Mouse (Mus musculus): ENCODE data around the gene Zranb3. TPM values are rescaled to one million over a fixed set of nuclear protein-coding genes. Genes with fewer than 3 reads are reported as not detected.
"Not testable (repeated sequence)": the region's sequence is repeated elsewhere in the genome, so short reads cannot be mapped to it uniquely, and the experiment has no call there.

Zranb3 gene
- polyA plus RNA-seq, 1 experiment from 2014 or later: 10.4 TPM

GRCm38 (mm10) chr1:128031524-128031923, 71.3 kb downstream of the Zranb3 start:
- Histone ChIP-seq H3K4me3 (ENCODE audit: low read length) (no peak overlapping the region), H3K9me3 (ENCODE audit: low read length) (no peaks in the 10 kb centered on the region), H3K27me3 (ENCODE audit: insufficient read depth, low read length) (no peaks in the 10 kb centered on the region), H3K9ac (replicated peaks; ENCODE audit: low read length) (no peak overlapping the region), H3K27ac (ENCODE audit: low read length) (no peak overlapping the region), H3K36me3 (ENCODE audit: insufficient read depth, low read length) (no peaks in the 10 kb centered on the region), H3K4me2 (replicated peaks; ENCODE audit: low read depth, low read length) (no peak overlapping the region), H3K4me1 (ENCODE audit: insufficient read depth, low read length) (no peaks in the 10 kb centered on the region)
- 89% methylated on average over 2 of the region's 2 CpGs for WGBS
- ATAC-seq (ENCODE audit: low FRiP score, low TSS enrichment): no peak

DNA sequence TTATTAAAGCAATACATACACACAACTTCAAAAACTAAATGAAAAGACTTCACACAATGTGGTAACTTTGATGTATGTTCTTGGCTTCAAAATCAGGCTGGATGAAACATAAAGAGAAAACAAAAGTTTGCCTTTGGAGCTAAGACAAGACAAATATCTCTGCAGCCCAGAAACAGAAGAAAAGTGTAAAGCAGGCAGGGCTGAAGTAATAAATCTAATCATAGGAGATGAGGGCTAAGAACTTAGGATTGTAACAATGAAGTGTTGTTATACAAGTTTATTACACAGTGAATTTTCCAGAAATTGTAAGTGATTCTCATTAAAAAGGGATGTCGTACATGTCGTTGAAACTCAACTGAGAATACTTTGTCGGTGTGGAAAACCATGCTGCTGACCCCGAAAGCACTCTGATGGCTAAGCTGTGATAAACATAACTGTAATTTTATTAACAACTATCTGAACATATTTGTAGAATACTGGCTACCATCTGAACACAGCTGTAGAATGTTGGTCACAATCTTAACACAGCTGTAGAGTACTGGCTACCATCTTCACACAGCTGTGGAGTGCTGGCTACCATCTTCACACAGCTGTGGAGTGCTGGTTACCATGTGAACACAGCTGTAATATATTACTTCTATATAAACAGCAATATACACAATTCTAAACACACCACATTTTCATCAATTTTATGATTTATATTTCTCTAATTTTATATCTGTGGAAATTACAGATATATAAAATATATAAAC, 78.3 kb downstream of the Zranb3 start:
- peak; percentile 89 for ATAC-seq (ENCODE audit: low FRiP score, low TSS enrichment)
- WGBS: 81% methylated on average over 4 of the region's 4 CpGs
- Histone ChIP-seq H3K9me3 (ENCODE audit: low read length) (no peaks in the 10 kb centered on the region), H3K9ac (replicated peaks; ENCODE audit: low read length) (no peak overlapping the region), H3K4me3 (ENCODE audit: low read length) (no peak overlapping the region), H3K4me1 (ENCODE audit: insufficient read depth, low read length) (no peaks in the 10 kb centered on the region), H3K27ac (ENCODE audit: low read length) (0 out of 2 replicates have a peak overlapping the region, but pooled peaks have one; percentile 58), H3K27me3 (ENCODE audit: insufficient read depth, low read length) (no peaks in the 10 kb centered on the region), H3K36me3 (ENCODE audit: insufficient read depth, low read length) (no peaks in the 10 kb centered on the region), H3K4me2 (replicated peaks; ENCODE audit: low read depth, low read length) (no peak overlapping the region)

GRCm38 (mm10) chr1:128020001-128020770, 82.7 kb downstream of the Zranb3 start:
- Histone ChIP-seq H3K9me3 (ENCODE audit: low read length) (no peaks in the 10 kb centered on the region), H3K36me3 (ENCODE audit: insufficient read depth, low read length) (no peaks in the 10 kb centered on the region), H3K27ac (ENCODE audit: low read length) (no peak overlapping the region), H3K4me2 (replicated peaks; ENCODE audit: low read depth, low read length) (no peak overlapping the region), H3K4me3 (ENCODE audit: low read length) (no peak overlapping the region), H3K4me1 (ENCODE audit: insufficient read depth, low read length) (no peaks in the 10 kb centered on the region), H3K27me3 (ENCODE audit: insufficient read depth, low read length) (no peaks in the 10 kb centered on the region), H3K9ac (replicated peaks; ENCODE audit: low read length) (no peak overlapping the region)
- WGBS: 65% methylated on average over 2 of the region's 2 CpGs
- no peak for ATAC-seq (ENCODE audit: low FRiP score, low TSS enrichment)

- H3K4me3 ChIP-seq (ENCODE audit: low read length): no peak overlapping the region
- no peak for ATAC-seq (ENCODE audit: low FRiP score, low TSS enrichment)
- no peak overlapping the region for H3K4me2 ChIP-seq (replicated peaks; ENCODE audit: low read depth, low read length)
- H3K9me3 ChIP-seq (ENCODE audit: low read length): no peaks in the 10 kb centered on the region
- no peaks in the 10 kb centered on the region for H3K36me3 ChIP-seq (ENCODE audit: insufficient read depth, low read length)
- H3K4me1 ChIP-seq (ENCODE audit: insufficient read depth, low read length): no peaks in the 10 kb centered on the region
- H3K27ac ChIP-seq (ENCODE audit: low read length): no peak overlapping the region
- H3K9ac ChIP-seq (replicated peaks; ENCODE audit: low read length): no peak overlapping the region
- no peaks in the 10 kb centered on the region for H3K27me3 ChIP-seq (ENCODE audit: insufficient read depth, low read length)
- WGBS: 88% methylated on average over 6 of the region's 6 CpGs
Measured at GRCm38 (mm10) chr1:128016035-128016492, 86.8 kb downstream of the Zranb3 start.

GRCm38 (mm10) chr1:128013698-128014386, 89.0 kb downstream of the Zranb3 start:
- no peak overlapping the region for H3K9ac ChIP-seq (replicated peaks; ENCODE audit: low read length)
- no peak for ATAC-seq (ENCODE audit: low FRiP score, low TSS enrichment)
- H3K27me3 ChIP-seq (ENCODE audit: insufficient read depth, low read length): no peaks in the 10 kb centered on the region
- 82% methylated on average over 4 of the region's 4 CpGs for WGBS
- H3K4me1 ChIP-seq (ENCODE audit: insufficient read depth, low read length): no peaks in the 10 kb centered on the region
- no peak overlapping the region for H3K27ac ChIP-seq (ENCODE audit: low read length)
- no peak overlapping the region for H3K4me3 ChIP-seq (ENCODE audit: low read length)
- no peak overlapping the region for H3K4me2 ChIP-seq (replicated peaks; ENCODE audit: low read depth, low read length)
- no peaks in the 10 kb centered on the region for H3K36me3 ChIP-seq (ENCODE audit: insufficient read depth, low read length)
- no peaks in the 10 kb centered on the region for H3K9me3 ChIP-seq (ENCODE audit: low read length)

DNA sequence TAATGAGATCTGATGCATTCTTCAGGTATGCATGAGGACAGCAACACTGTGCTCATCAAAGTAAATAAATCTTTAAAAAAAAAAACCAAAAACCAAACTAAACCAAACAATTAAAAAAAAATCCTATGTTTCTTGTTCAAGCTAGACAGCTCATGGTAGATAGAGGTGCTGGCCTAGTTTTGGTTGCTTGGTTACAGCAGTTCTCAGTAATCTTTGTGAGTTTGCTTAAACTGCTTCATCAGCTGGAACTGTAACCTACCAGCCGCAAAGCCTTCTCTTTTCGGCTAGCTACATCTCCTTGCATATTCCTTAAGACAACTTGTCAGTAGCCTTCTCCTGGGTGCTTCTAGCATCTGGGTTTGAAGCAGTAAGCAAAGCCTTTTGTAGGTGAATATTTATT, 93.1 kb downstream of the Zranb3 start:
- Histone ChIP-seq H3K27ac (ENCODE audit: low read length) (no peak overlapping the region), H3K9me3 (ENCODE audit: low read length) (no peaks in the 10 kb centered on the region), H3K4me3 (ENCODE audit: low read length) (no peak overlapping the region), H3K36me3 (ENCODE audit: insufficient read depth, low read length) (no peaks in the 10 kb centered on the region), H3K9ac (replicated peaks; ENCODE audit: low read length) (no peak overlapping the region), H3K4me1 (ENCODE audit: insufficient read depth, low read length) (no peaks in the 10 kb centered on the region), H3K4me2 (replicated peaks; ENCODE audit: low read depth, low read length) (no peak overlapping the region), H3K27me3 (ENCODE audit: insufficient read depth, low read length) (no peaks in the 10 kb centered on the region)
- no peak for ATAC-seq (ENCODE audit: low FRiP score, low TSS enrichment)
- 95% methylated on average over 2 of the region's 2 CpGs for WGBS

DNA sequence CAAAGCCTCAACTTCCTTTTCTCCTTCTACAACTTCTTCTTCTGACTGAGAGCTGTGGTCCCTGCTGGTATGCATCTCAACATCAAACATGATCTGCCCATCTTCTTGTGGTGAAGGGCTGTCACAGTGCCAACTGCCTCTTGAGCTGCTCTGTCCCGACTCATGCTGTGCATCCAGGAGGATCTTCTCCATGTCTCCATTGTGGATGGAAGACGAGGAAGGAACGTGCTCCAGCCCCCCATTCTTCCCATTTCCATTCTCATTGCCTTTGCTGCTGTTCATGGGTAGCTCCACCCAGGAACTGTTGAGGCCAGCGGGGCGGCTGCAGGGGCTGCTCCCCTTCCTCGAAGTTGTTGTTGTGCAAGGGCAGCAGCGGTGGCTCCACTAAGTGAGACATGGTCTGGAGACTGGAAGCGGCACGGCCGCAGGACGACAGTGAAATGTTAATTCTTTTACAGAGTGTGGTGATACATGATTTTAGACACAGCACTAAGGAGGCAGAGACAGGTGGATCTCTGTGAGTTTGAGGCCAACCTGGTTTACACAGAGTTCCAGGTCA, 96.7 kb downstream of the Zranb3 start:
- not testable (repeated sequence) for ATAC-seq (ENCODE audit: low FRiP score, low TSS enrichment); H3K9ac ChIP-seq (replicated peaks; ENCODE audit: low read length)
- 89% methylated on average over 11 of the region's 11 CpGs for WGBS

GRCm38 (mm10) chr1:128004371-128004720, 98.5 kb downstream of the Zranb3 start:
- WGBS: 92% methylated on average over 2 of the region's 2 CpGs
- Histone ChIP-seq H3K4me2 (replicated peaks; ENCODE audit: low read depth, low read length) (no peak overlapping the region), H3K4me1 (ENCODE audit: insufficient read depth, low read length) (no peaks in the 10 kb centered on the region), H3K4me3 (ENCODE audit: low read length) (no peak overlapping the region), H3K27me3 (ENCODE audit: insufficient read depth, low read length) (no peaks in the 10 kb centered on the region), H3K9ac (replicated peaks; ENCODE audit: low read length) (no peak overlapping the region), H3K9me3 (ENCODE audit: low read length) (no peaks in the 10 kb centered on the region), H3K27ac (ENCODE audit: low read length) (no peak overlapping the region), H3K36me3 (ENCODE audit: insufficient read depth, low read length) (no peaks in the 10 kb centered on the region)
- no peak for ATAC-seq (ENCODE audit: low FRiP score, low TSS enrichment)

More for the DNA sequence above, 96.7 kb downstream of the Zranb3 start:
- H3K4me3 ChIP-seq (ENCODE audit: low read length); H3K4me2 ChIP-seq (replicated peaks; ENCODE audit: low read depth, low read length); H3K27me3 ChIP-seq (ENCODE audit: insufficient read depth, low read length); H3K9me3 ChIP-seq (ENCODE audit: low read length); H3K4me1 ChIP-seq (ENCODE audit: insufficient read depth, low read length); H3K27ac ChIP-seq (ENCODE audit: low read length); H3K36me3 ChIP-seq (ENCODE audit: insufficient read depth, low read length): not testable (repeated sequence)

- 93% methylated on average over 4 of the region's 4 CpGs for WGBS
- no peak overlapping the region for H3K27ac ChIP-seq (ENCODE audit: low read length)
- no peak overlapping the region for H3K4me2 ChIP-seq (replicated peaks; ENCODE audit: low read depth, low read length)
- no peaks in the 10 kb centered on the region for H3K9me3 ChIP-seq (ENCODE audit: low read length)
- no peak overlapping the region for H3K9ac ChIP-seq (replicated peaks; ENCODE audit: low read length)
- H3K36me3 ChIP-seq (ENCODE audit: insufficient read depth, low read length): no peaks in the 10 kb centered on the region
- H3K4me3 ChIP-seq (ENCODE audit: low read length): no peak overlapping the region
- no peaks in the 10 kb centered on the region for H3K4me1 ChIP-seq (ENCODE audit: insufficient read depth, low read length)
- no peaks in the 10 kb centered on the region for H3K27me3 ChIP-seq (ENCODE audit: insufficient read depth, low read length)
- ATAC-seq (ENCODE audit: low FRiP score, low TSS enrichment): no peak
Measured at GRCm38 (mm10) chr1:128003712-128004370, 99.0 kb downstream of the Zranb3 start.

Data from kidney, embryonic 16.5 days (tissue).